Comparison of ENCODE assay signal across 12 mouse cellular contexts in genomic region chr1:120007851-120008588, GRCm38 (mm10). TPM values are rescaled to one million over a fixed set of nuclear protein-coding genes. Genes with fewer than 3 reads are reported as not detected.
DNase-seq lines count a peak whose midpoint lies in the region; ATAC-seq lines count a peak whose summit lies in the region.
"Had no signal": no experiment of that assay in that cellular context is flagged by ENCODE, and none has a peak within 500 bp of the region (broad histone marks: within the 10 kb centered on the region; RNA-seq: fewer than 3 reads in every experiment).

No protein-coding gene starts in this region.

- peak overlapping the region; percentile 43 for H3K4me3 ChIP-seq in heart, embryonic 11.5 days (ENCODE audit: low read depth, low read length)
- H3K4me3 ChIP-seq in hindbrain, embryonic 10.5 days, result peak overlapping the region; percentile 58
- peak overlapping the region; percentile 62 for H3K4me3 ChIP-seq in midbrain, embryonic 10.5 days

- peaks cover 4% of the 10 kb centered on the region; the same call in 1 of the 2 replicates for H3K4me1 ChIP-seq in heart, embryonic 11.5 days (ENCODE audit: control insufficient read depth, insufficient read depth, low read length)
- peaks cover 14% of the 10 kb centered on the region for H3K4me1 ChIP-seq in hindbrain, embryonic 10.5 days (replicated peaks)
- peaks cover 22% of the 10 kb centered on the region for H3K4me1 ChIP-seq in midbrain, embryonic 10.5 days
- H3K4me1 ChIP-seq: liver, embryonic 15.5 days had no signal

- WGBS in heart, embryonic 11.5 days (ENCODE audit: insufficient replicate concordance), result 28% methylated on average over 11 of the region's 11 CpGs
- 26% methylated on average over 11 of the region's 11 CpGs for WGBS in hindbrain, embryonic 10.5 days
- WGBS in midbrain, embryonic 10.5 days, result 26% methylated on average over 11 of the region's 11 CpGs

- peaks cover 15% of the 10 kb centered on the region; the same call in 1 of the 2 replicates for H3K27me3 ChIP-seq in heart, embryonic 11.5 days (ENCODE audit: control insufficient read depth, insufficient read depth, low read length)
- peaks cover 45% of the 10 kb centered on the region for H3K27me3 ChIP-seq in hindbrain, embryonic 10.5 days (ENCODE audit: insufficient read depth, poor library complexity, severe bottlenecking)
- peaks cover 51% of the 10 kb centered on the region for H3K27me3 ChIP-seq in midbrain, embryonic 10.5 days (ENCODE audit: low read depth, poor library complexity, severe bottlenecking)

- intact Hi-C loops in heart, postnatal 25 days (cut with DNase I), result no loop called here

- H3K27ac ChIP-seq in heart, embryonic 11.5 days (ENCODE audit: low read depth, low read length), result no peak overlapping the region
- no peak overlapping the region for H3K27ac ChIP-seq in hindbrain, embryonic 10.5 days
- H3K27ac ChIP-seq in midbrain, embryonic 10.5 days (replicated peaks), result no peak overlapping the region; the same call in 1 of the 2 replicates
- H3K27ac ChIP-seq: liver, embryonic 15.5 days had no signal

- H3K9ac ChIP-seq in heart, embryonic 11.5 days (ENCODE audit: low read depth, low read length), result no peak overlapping the region
- H3K9ac ChIP-seq: liver, embryonic 15.5 days had no signal

- no peak for DNase-seq in heart, postnatal 25 days (ENCODE audit: low spot score)
- peak; percentile 92 for DNase-seq in adipocyte (ENCODE audit: low spot score)
- DNase-seq in hindbrain, embryonic 10.5 days (ENCODE audit: low spot score), result no peak
- no peak for DNase-seq in midbrain, embryonic 10.5 days (ENCODE audit: low spot score)
- no peak for DNase-seq in right cerebral cortex, adult 18-20 months
- no peak for DNase-seq in frontal cortex, postnatal 36 days (ENCODE audit: low spot score in 2 of 2)
- no peak for DNase-seq in left cerebral cortex, adult 9 months (ENCODE audit: low spot score in 2 of 2)
- DNase-seq: heart, postnatal 14 days; thymus, postnatal 14 days had no signal

- H3K9me3 ChIP-seq in heart, embryonic 11.5 days (replicated peaks; ENCODE audit: control insufficient read depth, low read length), result no peaks in the 10 kb centered on the region
- no peaks in the 10 kb centered on the region for H3K9me3 ChIP-seq in hindbrain, embryonic 10.5 days
- no peaks in the 10 kb centered on the region for H3K9me3 ChIP-seq in midbrain, embryonic 10.5 days (replicated peaks)
- H3K9me3 ChIP-seq: liver, embryonic 15.5 days had no signal

- peak overlapping the region; percentile 76 for H3K4me2 ChIP-seq in heart, embryonic 11.5 days

- H3K36me3 ChIP-seq in heart, embryonic 11.5 days (ENCODE audit: control insufficient read depth, insufficient read depth, low read length), result no peaks in the 10 kb centered on the region
- no peaks in the 10 kb centered on the region for H3K36me3 ChIP-seq in hindbrain, embryonic 10.5 days
- H3K36me3 ChIP-seq in midbrain, embryonic 10.5 days, result no peaks in the 10 kb centered on the region
- H3K36me3 ChIP-seq: liver, embryonic 15.5 days had no signal

- no peak for ATAC-seq in heart, embryonic 11.5 days (replicated peaks; ENCODE audit: insufficient number of reproducible peaks, low FRiP score, low TSS enrichment)
- ATAC-seq: activated CD4-positive, CD25-positive, alpha-beta regulatory T cell, adult 4 months had no signal

RNA-seq across cellular contexts. Expression of gene Sctr, which starts 1.3 kb away (rescaled TPM):
- 0.15 TPM in 1 of 2 replicates, not detected in the other for polyA plus RNA-seq in heart, embryonic 11.5 days (2014; fragmentation: Nextera tagmentation; extraction: Ambion mirVana)
- not detected for total RNA-seq in heart, postnatal 25 days (2021)
- 0.30 and 0.61 TPM in 2 replicates for polyA plus RNA-seq in hindbrain, embryonic 10.5 days (2016; fragmentation: Nextera tagmentation; extraction: Ambion mirVana)
- 0.26 and 0.79 TPM in 2 replicates for polyA plus RNA-seq in midbrain, embryonic 10.5 days (2016; fragmentation: Nextera tagmentation; extraction: Ambion mirVana)
- polyA plus RNA-seq: liver, embryonic 15.5 days had no signal

RNA-seq across cellular contexts. Expression of gene Cfap221, which starts 11.0 kb away (rescaled TPM):
- polyA plus RNA-seq in heart, embryonic 11.5 days (2014; fragmentation: Nextera tagmentation; extraction: Ambion mirVana), result 0.17 TPM in 1 of 2 replicates, not detected in the other
- total RNA-seq in heart, postnatal 25 days (2021), result not detected
- polyA plus RNA-seq in hindbrain, embryonic 10.5 days (2016; fragmentation: Nextera tagmentation; extraction: Ambion mirVana), result 0.37 and 0.52 TPM in 2 replicates
- 0.06 and 0.14 TPM in 2 replicates for polyA plus RNA-seq in midbrain, embryonic 10.5 days (2016; fragmentation: Nextera tagmentation; extraction: Ambion mirVana)
- total RNA-seq: heart, postnatal 14 days had no signal
- polyA plus RNA-seq: activated CD4-positive, CD25-positive, alpha-beta regulatory T cell, adult 4 months had no signal
